Mouse (Mus musculus): ENCODE data around the gene Cpa4. TPM values are rescaled to one million over a fixed set of nuclear protein-coding genes. Genes with fewer than 3 reads are reported as not detected.

Cpa4 gene
- polyA plus RNA-seq, 1 experiment, result 0.11 TPM

DNA sequence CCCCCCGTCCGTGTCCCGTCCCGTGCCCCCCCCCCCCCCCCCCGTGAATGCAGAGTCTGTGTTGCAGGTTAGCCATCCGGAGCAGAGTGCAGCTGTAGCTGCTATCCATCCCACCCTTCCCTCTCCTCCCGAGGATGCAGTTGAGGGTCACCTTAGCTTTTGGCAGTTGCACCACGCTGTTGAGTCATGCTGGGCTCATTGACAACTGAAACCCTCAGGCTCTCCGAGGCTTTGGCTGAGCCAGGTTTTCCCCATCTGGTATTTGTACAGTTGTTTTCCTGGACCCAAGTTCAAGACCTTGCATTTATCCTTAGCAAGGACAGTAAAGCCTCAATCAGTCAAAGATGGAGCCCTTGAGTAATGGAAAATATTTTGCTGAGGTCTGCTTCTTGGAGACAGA lies 12.1 kb upstream of the Cpa4 start:
- Histone ChIP-seq H3K27ac (ENCODE audit: control insufficient read depth, insufficient read depth, low read length) (no peak overlapping the region), H3K27me3 (ENCODE audit: control insufficient read depth, insufficient read depth, low read length) (no peaks in the 10 kb centered on the region), H3K4me1 (replicated peaks; ENCODE audit: control insufficient read depth, insufficient read depth, low read length) (no peaks in the 10 kb centered on the region), H3K36me3 (ENCODE audit: control insufficient read depth, insufficient read depth, low read length) (no peaks in the 10 kb centered on the region), H3K4me3 (ENCODE audit: control insufficient read depth, insufficient read depth, low read length) (no peak overlapping the region)
- DNase-seq, result no peak
- 49% methylated on average over 6 of the region's 9 CpGs for WGBS
- TF ChIP-seq CTCF (IDR thresholded peaks at IDR 0.05; ENCODE audit: borderline replicate concordance, control insufficient read depth, extremely low read depth, insufficient read depth, low read length, poor library complexity), result no peak
- no peak for TF ChIP-seq POLR2A (IDR thresholded peaks at IDR 0.05; ENCODE audit: control insufficient read depth, extremely low read depth, insufficient read depth, low read length, poor library complexity)

DNA sequence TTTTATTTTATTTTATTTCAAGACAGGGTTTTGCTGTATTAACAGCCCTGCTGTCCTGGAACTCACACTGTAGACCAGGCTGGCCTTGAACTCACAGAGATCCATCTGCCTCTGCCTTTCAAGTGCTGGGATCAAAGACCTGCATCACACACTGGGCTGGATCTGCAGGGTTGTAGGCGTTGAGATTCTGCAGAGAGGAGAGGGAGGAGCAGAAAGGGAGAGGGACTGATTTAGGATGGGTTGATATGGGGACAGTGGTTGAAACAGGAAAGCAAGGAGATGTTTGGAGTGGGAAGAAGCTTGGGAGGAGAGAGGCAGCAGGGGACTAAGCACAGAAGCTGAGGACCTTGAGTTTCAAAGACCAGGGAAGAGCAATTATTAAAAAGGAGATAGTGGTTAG lies 8.4 kb upstream of the Cpa4 start:
- H3K27me3 ChIP-seq (ENCODE audit: control insufficient read depth, insufficient read depth, low read length), result no peaks in the 10 kb centered on the region
- no peak overlapping the region for H3K27ac ChIP-seq (ENCODE audit: control insufficient read depth, insufficient read depth, low read length)
- no peaks in the 10 kb centered on the region for H3K36me3 ChIP-seq (ENCODE audit: control insufficient read depth, insufficient read depth, low read length)
- H3K4me1 ChIP-seq (replicated peaks; ENCODE audit: control insufficient read depth, insufficient read depth, low read length), result no peaks in the 10 kb centered on the region
- no peak overlapping the region for H3K4me3 ChIP-seq (ENCODE audit: control insufficient read depth, insufficient read depth, low read length)
- TF ChIP-seq POLR2A (IDR thresholded peaks at IDR 0.05; ENCODE audit: control insufficient read depth, extremely low read depth, insufficient read depth, low read length, poor library complexity), result no peak
- TF ChIP-seq CTCF (IDR thresholded peaks at IDR 0.05; ENCODE audit: borderline replicate concordance, control insufficient read depth, extremely low read depth, insufficient read depth, low read length, poor library complexity), result no peak
- no peak for DNase-seq
- 69% methylated on average over 1 of the region's 1 CpGs for WGBS

DNA sequence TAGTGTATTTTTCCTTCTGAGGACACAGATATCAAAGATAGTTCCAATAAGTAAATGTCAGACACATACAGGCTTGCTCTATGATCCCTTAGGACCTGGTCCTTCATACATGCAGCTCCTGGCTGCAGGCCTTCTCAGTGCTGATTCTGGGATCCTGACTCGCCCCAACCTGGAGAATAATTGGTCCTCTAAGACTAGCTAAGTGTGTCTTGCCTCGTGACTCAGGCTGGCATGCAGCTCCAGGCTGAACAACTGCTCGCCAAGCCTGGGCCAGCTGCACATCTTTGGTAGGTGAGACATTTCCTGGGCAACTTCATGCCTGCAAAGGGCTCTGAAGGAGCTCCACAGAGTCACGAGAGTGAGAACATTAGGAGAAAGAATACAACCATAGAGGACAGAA lies 6.0 kb upstream of the Cpa4 start:
- no peak for TF ChIP-seq CTCF (IDR thresholded peaks at IDR 0.05; ENCODE audit: borderline replicate concordance, control insufficient read depth, extremely low read depth, insufficient read depth, low read length, poor library complexity)
- no peak for TF ChIP-seq POLR2A (IDR thresholded peaks at IDR 0.05; ENCODE audit: control insufficient read depth, extremely low read depth, insufficient read depth, low read length, poor library complexity)
- Histone ChIP-seq H3K4me3 (ENCODE audit: control insufficient read depth, insufficient read depth, low read length) (no peak overlapping the region), H3K27ac (ENCODE audit: control insufficient read depth, insufficient read depth, low read length) (no peak overlapping the region), H3K4me1 (replicated peaks; ENCODE audit: control insufficient read depth, insufficient read depth, low read length) (no peaks in the 10 kb centered on the region), H3K36me3 (ENCODE audit: control insufficient read depth, insufficient read depth, low read length) (no peaks in the 10 kb centered on the region), H3K27me3 (ENCODE audit: control insufficient read depth, insufficient read depth, low read length) (no peaks in the 10 kb centered on the region)
- 78% methylated on average over 4 of the region's 4 CpGs for WGBS
- DNase-seq, result no peak

DNA sequence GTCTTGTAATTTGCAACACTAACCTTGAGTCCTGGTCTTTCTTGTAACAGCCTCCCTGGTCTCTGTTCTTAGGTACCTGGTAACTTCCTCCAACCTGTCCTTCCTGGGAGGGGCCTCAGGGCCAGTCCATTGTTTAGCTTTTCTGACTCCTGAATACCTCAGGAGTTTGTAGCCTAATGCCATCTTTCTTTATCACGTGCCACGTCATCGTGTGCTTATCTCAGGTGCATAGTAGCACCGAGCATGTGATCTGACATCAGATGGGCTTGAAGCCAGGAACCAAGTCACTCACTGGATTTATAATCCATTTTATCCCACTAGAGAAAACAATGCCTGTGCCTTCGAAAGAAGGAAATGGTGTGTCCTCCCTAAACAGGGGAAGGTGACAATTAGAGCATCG lies 4.6 kb upstream of the Cpa4 start:
- Histone ChIP-seq H3K36me3 (ENCODE audit: control insufficient read depth, insufficient read depth, low read length) (no peaks in the 10 kb centered on the region), H3K4me3 (ENCODE audit: control insufficient read depth, insufficient read depth, low read length) (no peak overlapping the region), H3K27ac (ENCODE audit: control insufficient read depth, insufficient read depth, low read length) (no peak overlapping the region), H3K4me1 (replicated peaks; ENCODE audit: control insufficient read depth, insufficient read depth, low read length) (no peaks in the 10 kb centered on the region), H3K27me3 (ENCODE audit: control insufficient read depth, insufficient read depth, low read length) (no peaks in the 10 kb centered on the region)
- TF ChIP-seq CTCF (IDR thresholded peaks at IDR 0.05; ENCODE audit: borderline replicate concordance, control insufficient read depth, extremely low read depth, insufficient read depth, low read length, poor library complexity), result no peak
- TF ChIP-seq POLR2A (IDR thresholded peaks at IDR 0.05; ENCODE audit: control insufficient read depth, extremely low read depth, insufficient read depth, low read length, poor library complexity), result no peak
- no peak for DNase-seq
- 89% methylated on average over 6 of the region's 6 CpGs for WGBS

DNA sequence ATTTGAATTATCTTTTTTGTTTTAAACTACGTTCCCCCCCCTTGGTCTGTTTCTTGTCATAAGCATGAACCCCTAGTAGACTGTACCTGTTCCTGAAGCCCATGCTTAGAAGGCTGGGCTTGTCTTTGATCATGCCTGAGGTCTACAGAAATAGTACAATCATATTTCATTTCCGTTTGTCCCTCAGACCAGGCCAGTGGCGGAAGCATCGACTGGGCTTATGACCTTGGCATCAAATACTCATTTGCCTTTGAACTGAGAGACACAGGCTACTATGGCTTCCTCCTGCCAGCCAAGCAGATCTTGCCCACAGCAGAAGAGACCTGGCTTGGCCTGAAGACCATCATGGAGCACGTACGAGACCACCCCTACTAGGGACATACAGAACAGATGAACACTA lies 4.1 kb upstream of the Cpa4 start:
- Histone ChIP-seq H3K4me1 (replicated peaks; ENCODE audit: control insufficient read depth, insufficient read depth, low read length) (no peaks in the 10 kb centered on the region), H3K4me3 (ENCODE audit: control insufficient read depth, insufficient read depth, low read length) (no peak overlapping the region), H3K27me3 (ENCODE audit: control insufficient read depth, insufficient read depth, low read length) (no peaks in the 10 kb centered on the region), H3K27ac (ENCODE audit: control insufficient read depth, insufficient read depth, low read length) (no peak overlapping the region), H3K36me3 (ENCODE audit: control insufficient read depth, insufficient read depth, low read length) (no peaks in the 10 kb centered on the region)
- TF ChIP-seq POLR2A (IDR thresholded peaks at IDR 0.05; ENCODE audit: control insufficient read depth, extremely low read depth, insufficient read depth, low read length, poor library complexity) (no peak), CTCF (IDR thresholded peaks at IDR 0.05; ENCODE audit: borderline replicate concordance, control insufficient read depth, extremely low read depth, insufficient read depth, low read length, poor library complexity) (no peak)
- WGBS, result 94% methylated on average over 6 of the region's 6 CpGs
- DNase-seq, result no peak

DNA sequence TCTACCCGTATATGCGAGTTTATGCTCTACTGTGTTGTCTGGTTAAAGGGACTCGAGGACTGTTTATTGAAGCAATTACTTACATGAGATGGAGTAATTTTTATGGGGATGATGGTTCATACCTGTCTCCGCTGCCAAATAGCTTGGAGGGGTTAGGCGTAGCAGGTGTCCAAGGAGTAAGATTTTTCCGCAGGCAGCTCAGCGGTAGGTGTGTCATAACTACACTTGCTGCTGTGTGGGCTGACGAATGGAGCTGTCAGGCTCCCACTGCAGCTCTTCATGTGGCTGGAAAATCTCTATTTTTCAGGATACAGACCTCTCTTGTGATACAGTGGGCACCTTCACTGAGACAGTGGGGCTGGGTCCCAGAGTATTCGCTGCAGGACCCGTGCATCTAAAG lies 1.2 kb downstream of the Cpa4 start:
- Histone ChIP-seq H3K27me3 (ENCODE audit: control insufficient read depth, insufficient read depth, low read length) (no peaks in the 10 kb centered on the region), H3K4me3 (ENCODE audit: control insufficient read depth, insufficient read depth, low read length) (no peak overlapping the region), H3K27ac (ENCODE audit: control insufficient read depth, insufficient read depth, low read length) (no peak overlapping the region), H3K4me1 (replicated peaks; ENCODE audit: control insufficient read depth, insufficient read depth, low read length) (no peaks in the 10 kb centered on the region), H3K36me3 (ENCODE audit: control insufficient read depth, insufficient read depth, low read length) (no peaks in the 10 kb centered on the region)
- TF ChIP-seq POLR2A (IDR thresholded peaks at IDR 0.05; ENCODE audit: control insufficient read depth, extremely low read depth, insufficient read depth, low read length, poor library complexity), result no peak
- no peak for TF ChIP-seq CTCF (IDR thresholded peaks at IDR 0.05; ENCODE audit: borderline replicate concordance, control insufficient read depth, extremely low read depth, insufficient read depth, low read length, poor library complexity)
- no peak for DNase-seq
- 97% methylated on average over 10 of the region's 10 CpGs for WGBS

DNA sequence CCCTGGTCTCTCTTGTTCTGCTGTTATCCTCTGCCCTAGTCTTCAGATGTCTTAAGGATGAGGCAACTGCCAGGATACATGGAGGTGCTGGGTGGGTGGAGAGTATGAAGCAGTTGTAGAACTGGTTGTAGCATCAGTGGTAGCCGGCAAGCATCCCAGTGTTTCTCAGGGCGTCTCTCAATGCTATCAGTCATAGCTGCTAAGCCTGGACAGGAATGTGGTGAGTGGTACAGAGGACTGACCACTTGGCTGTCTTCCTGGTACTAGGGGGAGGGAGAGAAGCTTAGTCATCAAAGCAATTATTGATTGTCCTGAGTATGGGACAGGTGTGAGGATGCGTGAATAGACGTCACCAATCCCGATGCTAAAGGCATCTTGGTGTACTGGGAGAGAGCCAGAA lies 1.8 kb downstream of the Cpa4 start:
- no peak for DNase-seq
- Histone ChIP-seq H3K27ac (ENCODE audit: control insufficient read depth, insufficient read depth, low read length) (no peak overlapping the region), H3K27me3 (ENCODE audit: control insufficient read depth, insufficient read depth, low read length) (no peaks in the 10 kb centered on the region), H3K4me1 (replicated peaks; ENCODE audit: control insufficient read depth, insufficient read depth, low read length) (no peaks in the 10 kb centered on the region), H3K4me3 (ENCODE audit: control insufficient read depth, insufficient read depth, low read length) (no peak overlapping the region), H3K36me3 (ENCODE audit: control insufficient read depth, insufficient read depth, low read length) (no peaks in the 10 kb centered on the region)
- WGBS, result 96% methylated on average over 5 of the region's 5 CpGs
- TF ChIP-seq POLR2A (IDR thresholded peaks at IDR 0.05; ENCODE audit: control insufficient read depth, extremely low read depth, insufficient read depth, low read length, poor library complexity), result no peak
- TF ChIP-seq CTCF (IDR thresholded peaks at IDR 0.05; ENCODE audit: borderline replicate concordance, control insufficient read depth, extremely low read depth, insufficient read depth, low read length, poor library complexity), result no peak

Data from thymus, adult 2 months (tissue).